Mouse (Mus musculus): ENCODE measurements around the gene Gpc5. TPM values are rescaled to one million over a fixed set of nuclear protein-coding genes. Genes with fewer than 3 reads are reported as not detected.

Gene Gpc5
- total and polyA plus RNA-seq, 2 experiments from 2014 or later, result 13.8 to 23.0 TPM

GRCm38 (mm10) chr14:115270445-115270844 is 178.4 kb downstream of the Gpc5 start:
- no peaks in the 10 kb centered on the region for H3K27me3 ChIP-seq (ENCODE audit: insufficient read depth, low read length)
- no peak for TF ChIP-seq CTCF (IDR thresholded peaks at IDR 0.05)
- peak; percentile 8 for DNase-seq (ENCODE audit: low spot score)

GRCm38 (mm10) chr14:115282782-115283181 is 190.8 kb downstream of the Gpc5 start:
- H3K27me3 ChIP-seq (ENCODE audit: insufficient read depth, low read length), result no peaks in the 10 kb centered on the region
- DNase-seq (ENCODE audit: low spot score) (no peak), ATAC-seq (ENCODE audit: low FRiP score) (no peak)
- H3K4me2 ChIP-seq (ENCODE audit: low read depth, low read length, poor library complexity, severe bottlenecking), result no peak overlapping the region
- no peak overlapping the region for H3K4me3 ChIP-seq (ENCODE audit: low read depth, low read length)
- H3K27ac ChIP-seq (ENCODE audit: low read depth, low read length), result no peak overlapping the region
- no peaks in the 10 kb centered on the region for H3K36me3 ChIP-seq (ENCODE audit: insufficient read depth, low read length)
- no peaks in the 10 kb centered on the region for H3K4me1 ChIP-seq (ENCODE audit: insufficient read depth, low read length)
- no peak for TF ChIP-seq CTCF (IDR thresholded peaks at IDR 0.05)
- no peak overlapping the region for H3K9ac ChIP-seq (replicated peaks; ENCODE audit: low read length, poor library complexity, severe bottlenecking)
- no peaks in the 10 kb centered on the region for H3K9me3 ChIP-seq (ENCODE audit: low read length)

More at GRCm38 (mm10) chr14:115270445-115270844, 178.4 kb downstream of the Gpc5 start:
- H3K27ac ChIP-seq (ENCODE audit: low read depth, low read length), result no peak overlapping the region
- no peak overlapping the region for H3K4me3 ChIP-seq (ENCODE audit: low read depth, low read length)
- no peak for ATAC-seq (ENCODE audit: low FRiP score)
- WGBS, result 87% methylated on average over 6 of the region's 6 CpGs
- H3K4me1 ChIP-seq (ENCODE audit: insufficient read depth, low read length), result no peaks in the 10 kb centered on the region
- no peaks in the 10 kb centered on the region for H3K9me3 ChIP-seq (ENCODE audit: low read length)
- H3K9ac ChIP-seq (replicated peaks; ENCODE audit: low read length, poor library complexity, severe bottlenecking), result no peak overlapping the region
- no peak overlapping the region for H3K4me2 ChIP-seq (ENCODE audit: low read depth, low read length, poor library complexity, severe bottlenecking)
- H3K36me3 ChIP-seq (ENCODE audit: insufficient read depth, low read length), result no peaks in the 10 kb centered on the region

GRCm38 (mm10) chr14:115324247-115324646 is 232.2 kb downstream of the Gpc5 start:
- Histone ChIP-seq H3K4me1 (ENCODE audit: insufficient read depth, low read length) (no peaks in the 10 kb centered on the region), H3K9ac (replicated peaks; ENCODE audit: low read length, poor library complexity, severe bottlenecking) (no peak overlapping the region), H3K27ac (ENCODE audit: low read depth, low read length) (no peak overlapping the region), H3K9me3 (ENCODE audit: low read length) (no peaks in the 10 kb centered on the region), H3K4me2 (ENCODE audit: low read depth, low read length, poor library complexity, severe bottlenecking) (no peak overlapping the region), H3K36me3 (ENCODE audit: insufficient read depth, low read length) (no peaks in the 10 kb centered on the region), H3K27me3 (ENCODE audit: insufficient read depth, low read length) (no peaks in the 10 kb centered on the region), H3K4me3 (ENCODE audit: low read depth, low read length) (no peak overlapping the region)
- no peak for ATAC-seq (ENCODE audit: low FRiP score)
- no peak for TF ChIP-seq CTCF (IDR thresholded peaks at IDR 0.05)
- DNase-seq (ENCODE audit: low spot score), result no peak
- WGBS, result 85% methylated on average over 2 of the region's 2 CpGs

- no peaks in the 10 kb centered on the region for H3K36me3 ChIP-seq (ENCODE audit: insufficient read depth, low read length)
- DNase-seq (ENCODE audit: low spot score) (no peak), ATAC-seq (ENCODE audit: low FRiP score) (no peak)
- 59% methylated on average over 5 of the region's 5 CpGs for WGBS
- no peaks in the 10 kb centered on the region for H3K27me3 ChIP-seq (ENCODE audit: insufficient read depth, low read length)
- no peak overlapping the region for H3K9ac ChIP-seq (replicated peaks; ENCODE audit: low read length, poor library complexity, severe bottlenecking)
- H3K9me3 ChIP-seq (ENCODE audit: low read length), result no peaks in the 10 kb centered on the region
- no peaks in the 10 kb centered on the region for H3K4me1 ChIP-seq (ENCODE audit: insufficient read depth, low read length)
- H3K27ac ChIP-seq (ENCODE audit: low read depth, low read length), result no peak overlapping the region
- H3K4me3 ChIP-seq (ENCODE audit: low read depth, low read length), result no peak overlapping the region
- H3K4me2 ChIP-seq (ENCODE audit: low read depth, low read length, poor library complexity, severe bottlenecking), result no peak overlapping the region
- no peak for TF ChIP-seq CTCF (IDR thresholded peaks at IDR 0.05)
These were observed 234.4 kb downstream of the Gpc5 start for GRCm38 (mm10) chr14:115326426-115326825.

GRCm38 (mm10) chr14:115339084-115339483 is 247.1 kb downstream of the Gpc5 start:
- WGBS, result 79% methylated on average over 3 of the region's 3 CpGs
- ATAC-seq (ENCODE audit: low FRiP score) (no peak), DNase-seq (ENCODE audit: low spot score) (no peak)
- Histone ChIP-seq H3K9ac (replicated peaks; ENCODE audit: low read length, poor library complexity, severe bottlenecking) (no peak overlapping the region), H3K4me3 (ENCODE audit: low read depth, low read length) (no peak overlapping the region), H3K36me3 (ENCODE audit: insufficient read depth, low read length) (no peaks in the 10 kb centered on the region), H3K27me3 (ENCODE audit: insufficient read depth, low read length) (no peaks in the 10 kb centered on the region), H3K4me2 (ENCODE audit: low read depth, low read length, poor library complexity, severe bottlenecking) (no peak overlapping the region), H3K27ac (ENCODE audit: low read depth, low read length) (no peak overlapping the region), H3K4me1 (ENCODE audit: insufficient read depth, low read length) (no peaks in the 10 kb centered on the region), H3K9me3 (ENCODE audit: low read length) (no peaks in the 10 kb centered on the region)
- no peak for TF ChIP-seq CTCF (IDR thresholded peaks at IDR 0.05)

- WGBS, result 78% methylated on average over 2 of the region's 2 CpGs
- ATAC-seq (ENCODE audit: low FRiP score), result no peak
- H3K4me2 ChIP-seq (ENCODE audit: low read depth, low read length, poor library complexity, severe bottlenecking), result no peak overlapping the region
These were observed 250.6 kb downstream of the Gpc5 start for GRCm38 (mm10) chr14:115342597-115342996.

More at GRCm38 (mm10) chr14:115342597-115342996, 250.6 kb downstream of the Gpc5 start:
- no peak for TF ChIP-seq CTCF (IDR thresholded peaks at IDR 0.05)
- no peak overlapping the region for H3K27ac ChIP-seq (ENCODE audit: low read depth, low read length)
- no peak for DNase-seq (ENCODE audit: low spot score)
- no peaks in the 10 kb centered on the region for H3K9me3 ChIP-seq (ENCODE audit: low read length)
- H3K4me1 ChIP-seq (ENCODE audit: insufficient read depth, low read length), result no peaks in the 10 kb centered on the region
- H3K9ac ChIP-seq (replicated peaks; ENCODE audit: low read length, poor library complexity, severe bottlenecking), result no peak overlapping the region
- H3K4me3 ChIP-seq (ENCODE audit: low read depth, low read length), result no peak overlapping the region
- no peaks in the 10 kb centered on the region for H3K27me3 ChIP-seq (ENCODE audit: insufficient read depth, low read length)
- no peaks in the 10 kb centered on the region for H3K36me3 ChIP-seq (ENCODE audit: insufficient read depth, low read length)
